Mouse (Mus musculus): ENCODE results near the gene Pced1b. TPM values are rescaled to one million over a fixed set of nuclear protein-coding genes. Genes with fewer than 3 reads are reported as not detected.

Pced1b gene
- polyA plus RNA-seq, 1 experiment from 2014 or later, result 4.2 TPM

- Histone ChIP-seq H3K9me3 (no peaks in the 10 kb centered on the region), H3K27me3 (peaks cover 15% of the 10 kb centered on the region), H3K27ac (no peak overlapping the region), H3K4me3 (replicated peaks) (no peak overlapping the region), H3K4me2 (no peak overlapping the region), H3K9ac (no peak overlapping the region), H3K4me1 (peaks cover 16% of the 10 kb centered on the region; the same call in 1 of the 2 replicates), H3K36me3 (replicated peaks) (no peaks in the 10 kb centered on the region)
- 33% methylated on average over 6 of the region's 6 CpGs for WGBS
- ATAC-seq (ENCODE audit: low FRiP score), result no peak
These were observed 125.8 kb downstream of the Pced1b start for GRCm38 (mm10) chr15:97372611-97373131.

- Histone ChIP-seq H3K4me2 (peak overlapping the region; percentile 40), H3K27ac (no peak overlapping the region), H3K27me3 (peaks cover 15% of the 10 kb centered on the region), H3K9ac (no peak overlapping the region), H3K9me3 (no peaks in the 10 kb centered on the region), H3K4me1 (peaks cover 16% of the 10 kb centered on the region; the same call in 1 of the 2 replicates), H3K4me3 (replicated peaks) (peak overlapping the region; percentile 19; the same call in 1 of the 2 replicates), H3K36me3 (replicated peaks) (no peaks in the 10 kb centered on the region)
- WGBS, result 12% methylated on average over 25 of the region's 25 CpGs
- no peak for ATAC-seq (ENCODE audit: low FRiP score)
These were observed 126.5 kb downstream of the Pced1b start for GRCm38 (mm10) chr15:97373203-97374084.

- no peak overlapping the region for H3K9ac ChIP-seq
- no peak overlapping the region for H3K4me2 ChIP-seq
- H3K4me1 ChIP-seq, result peaks cover 16% of the 10 kb centered on the region; the same call in 1 of the 2 replicates
- H3K4me3 ChIP-seq (replicated peaks), result no peak overlapping the region
- no peak overlapping the region for H3K27ac ChIP-seq
- whole genome bisulfite sequencing, result 61% methylated on average over 8 of the region's 8 CpGs
- H3K27me3 ChIP-seq, result peaks cover 15% of the 10 kb centered on the region
- H3K9me3 ChIP-seq, result no peaks in the 10 kb centered on the region
- ATAC-seq (ENCODE audit: low FRiP score), result no peak
- H3K36me3 ChIP-seq (replicated peaks), result no peaks in the 10 kb centered on the region
These were observed 127.4 kb downstream of the Pced1b start for GRCm38 (mm10) chr15:97374085-97374844.

- H3K9me3 ChIP-seq, result no peaks in the 10 kb centered on the region
- no peak for ATAC-seq (ENCODE audit: low FRiP score)
- no peak overlapping the region for H3K4me3 ChIP-seq (replicated peaks)
- H3K27me3 ChIP-seq, result peaks cover 15% of the 10 kb centered on the region
- peaks cover 16% of the 10 kb centered on the region; the same call in 1 of the 2 replicates for H3K4me1 ChIP-seq
- H3K9ac ChIP-seq, result no peak overlapping the region
- no peak overlapping the region for H3K27ac ChIP-seq
- no peak overlapping the region for H3K4me2 ChIP-seq
- H3K36me3 ChIP-seq (replicated peaks), result no peaks in the 10 kb centered on the region
- WGBS, result 84% methylated on average over 15 of the region's 15 CpGs
These were observed 128.2 kb downstream of the Pced1b start for GRCm38 (mm10) chr15:97374845-97375720.

GRCm38 (mm10) chr15:97376081-97376742 lies 129.3 kb downstream of the Pced1b start:
- H3K27me3 ChIP-seq, result peaks cover 15% of the 10 kb centered on the region
- H3K9ac ChIP-seq, result no peak overlapping the region
- no peaks in the 10 kb centered on the region for H3K36me3 ChIP-seq (replicated peaks)
- ATAC-seq (ENCODE audit: low FRiP score), result no peak
- no peak overlapping the region for H3K4me2 ChIP-seq
- peaks cover 16% of the 10 kb centered on the region; the same call in 1 of the 2 replicates for H3K4me1 ChIP-seq
- no peak overlapping the region for H3K4me3 ChIP-seq (replicated peaks)
- no peaks in the 10 kb centered on the region for H3K9me3 ChIP-seq
- no peak overlapping the region for H3K27ac ChIP-seq
- 32% methylated on average over 7 of the region's 7 CpGs for WGBS

- no peak overlapping the region for H3K9ac ChIP-seq
- no peak overlapping the region for H3K4me2 ChIP-seq
- no peaks in the 10 kb centered on the region for H3K9me3 ChIP-seq
- peaks cover 15% of the 10 kb centered on the region for H3K27me3 ChIP-seq
- H3K4me1 ChIP-seq, result peaks cover 16% of the 10 kb centered on the region; the same call in 1 of the 2 replicates
- no peak overlapping the region for H3K27ac ChIP-seq
- H3K36me3 ChIP-seq (replicated peaks), result no peaks in the 10 kb centered on the region
- no peak overlapping the region for H3K4me3 ChIP-seq (replicated peaks)
- 13% methylated on average over 19 of the region's 19 CpGs for WGBS
- no peak for ATAC-seq (ENCODE audit: low FRiP score)
These were observed 129.9 kb downstream of the Pced1b start for GRCm38 (mm10) chr15:97376792-97377222.

GRCm38 (mm10) chr15:97378061-97378460 lies 131.2 kb downstream of the Pced1b start:
- Histone ChIP-seq H3K9me3 (no peaks in the 10 kb centered on the region), H3K27me3 (peaks cover 15% of the 10 kb centered on the region), H3K4me1 (peaks cover 12% of the 10 kb centered on the region; the same call in 1 of the 2 replicates), H3K4me2 (no peak overlapping the region), H3K4me3 (replicated peaks) (no peak overlapping the region), H3K36me3 (replicated peaks) (no peaks in the 10 kb centered on the region), H3K27ac (no peak overlapping the region), H3K9ac (no peak overlapping the region)
- 87% methylated on average over 4 of the region's 4 CpGs for WGBS
- ATAC-seq (ENCODE audit: low FRiP score), result no peak

GRCm38 (mm10) chr15:97379489-97380304 lies 132.8 kb downstream of the Pced1b start:
- H3K4me1 ChIP-seq, result peaks cover 4% of the 10 kb centered on the region; the same call in 1 of the 2 replicates
- H3K27ac ChIP-seq, result no peak overlapping the region
- no peak overlapping the region for H3K4me3 ChIP-seq (replicated peaks)
- no peak overlapping the region for H3K9ac ChIP-seq
- no peaks in the 10 kb centered on the region for H3K36me3 ChIP-seq (replicated peaks)
- H3K4me2 ChIP-seq, result no peak overlapping the region
- 83% methylated on average over 11 of the region's 12 CpGs for WGBS
- H3K9me3 ChIP-seq, result no peaks in the 10 kb centered on the region
- peaks cover 15% of the 10 kb centered on the region for H3K27me3 ChIP-seq
- ATAC-seq (ENCODE audit: low FRiP score), result no peak

GRCm38 (mm10) chr15:97382567-97382966 lies 135.7 kb downstream of the Pced1b start:
- Histone ChIP-seq H3K4me3 (replicated peaks) (no peak overlapping the region), H3K4me1 (no peaks in the 10 kb centered on the region), H3K27ac (no peak overlapping the region), H3K36me3 (replicated peaks) (no peaks in the 10 kb centered on the region), H3K9ac (no peak overlapping the region), H3K27me3 (no peaks in the 10 kb centered on the region), H3K4me2 (no peak overlapping the region), H3K9me3 (no peaks in the 10 kb centered on the region)
- WGBS, result 90% methylated on average over 3 of the region's 3 CpGs
- no peak for ATAC-seq (ENCODE audit: low FRiP score)

- no peaks in the 10 kb centered on the region for H3K9me3 ChIP-seq
- no peak for ATAC-seq (ENCODE audit: low FRiP score)
- H3K36me3 ChIP-seq (replicated peaks), result no peaks in the 10 kb centered on the region
- no peak overlapping the region for H3K4me3 ChIP-seq (replicated peaks)
- H3K4me2 ChIP-seq, result no peak overlapping the region
- no peaks in the 10 kb centered on the region for H3K27me3 ChIP-seq
- no peak overlapping the region for H3K27ac ChIP-seq
- no peak overlapping the region for H3K9ac ChIP-seq
- WGBS, result 77% methylated on average over 14 of the region's 14 CpGs
- H3K4me1 ChIP-seq, result no peaks in the 10 kb centered on the region
These were observed 136.7 kb downstream of the Pced1b start for GRCm38 (mm10) chr15:97383523-97384141.
